Mouse (Mus musculus): ENCODE results near the gene Il13.

DNA sequence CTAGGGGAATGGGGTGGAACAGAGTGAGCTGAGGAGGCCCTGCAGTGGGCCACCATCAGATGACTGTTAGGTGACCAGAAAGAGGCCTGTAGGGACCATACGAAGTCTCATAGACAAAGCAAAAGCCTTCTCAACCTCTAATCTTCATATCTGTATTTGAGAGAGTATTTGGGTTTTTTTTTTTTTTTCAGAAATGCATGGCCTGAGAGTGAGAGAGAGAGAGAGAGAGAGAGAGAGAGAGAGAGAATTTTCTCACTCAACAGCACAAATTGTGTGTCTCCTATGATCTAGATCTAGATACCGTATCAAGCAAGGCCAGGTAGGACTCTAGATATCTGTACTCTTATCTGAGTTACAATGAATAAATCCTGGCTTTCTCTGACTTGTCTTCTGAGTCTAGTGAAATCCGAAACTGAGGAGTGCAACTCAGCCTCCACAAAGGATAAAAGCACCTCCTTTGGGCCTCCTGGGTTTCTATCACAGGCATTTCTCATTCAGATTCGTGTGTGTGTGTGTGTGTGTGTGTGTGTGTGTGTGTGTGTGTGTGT lies 16.9 kb downstream of the Il13 start:
- TF ChIP-seq GATA1 (IDR thresholded peaks at IDR 0.05; ENCODE audit: borderline replicate concordance, low read length) (no peak), FLI1 (IDR thresholded peaks at IDR 0.05; ENCODE audit: low read length) (no peak)
